Mouse (Mus musculus): Measurements from ENCODE around the gene C1rb. TPM values are rescaled to one million over a fixed set of nuclear protein-coding genes. Genes with fewer than 3 reads are reported as not detected.
A peak's percentile ranks its signal among the peaks of the same experiment; 100 is the strongest.
"Not testable (repeated sequence)": the region's sequence is repeated elsewhere in the genome, so short reads cannot be mapped to it uniquely, and the experiment has no call there.

The C1rb gene
- total RNA-seq, 1 experiment = not detected

DNA sequence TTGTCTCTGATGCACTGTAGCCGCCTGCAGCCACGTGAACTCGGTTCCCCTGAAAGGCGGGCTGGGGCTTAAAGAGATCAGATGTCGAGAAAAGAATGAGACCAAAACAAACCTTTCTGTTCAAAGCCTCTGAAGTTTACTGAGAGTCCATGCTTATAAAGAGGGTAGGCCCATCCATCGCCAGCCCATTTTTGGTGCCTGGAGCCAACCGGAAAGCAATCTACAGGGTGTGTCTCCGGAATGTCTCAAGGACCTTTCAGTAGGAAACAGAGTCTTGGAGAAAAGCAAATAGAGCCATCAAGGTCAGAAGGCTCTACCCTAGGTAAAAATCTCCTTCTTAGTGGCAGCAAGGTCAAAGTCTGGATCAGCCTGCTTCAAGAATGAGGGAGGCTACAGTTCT, 23.0 kb downstream of the C1rb start:
- Histone ChIP-seq H3K9ac (ENCODE audit: insufficient read depth, low read depth, low read length, poor library complexity, severe bottlenecking) (no peak overlapping the region), H3K4me1 (ENCODE audit: control insufficient read depth in 2 of 2, insufficient read depth in 2 of 2, low read length in 2 of 2, poor library complexity in 1 of 2) (no peaks in the 10 kb centered on the region), H3K27ac (ENCODE audit: insufficient read depth, low read depth, low read length, poor library complexity, severe bottlenecking) (no peak overlapping the region), H3K9me3 (ENCODE audit: control insufficient read depth, insufficient read depth, low read depth, low read length) (peaks cover 4% of the 10 kb centered on the region; the same call in 1 of the 2 replicates), H3K36me3 (ENCODE audit: control insufficient read depth, insufficient read depth, low read length, poor library complexity, severe bottlenecking) (no peaks in the 10 kb centered on the region), H3K4me3 (ENCODE audit: insufficient read depth in 1 of 2, low read depth in 1 of 2, low read length in 2 of 2, poor library complexity in 1 of 2, severe bottlenecking in 1 of 2) (no peak overlapping the region)
- in situ Hi-C loops (cut with MboI; ENCODE audit: low sequenced_read_pairs in 2 of 2, unreplicated experiment in 2 of 2) = no loop called here
- no peak for DNase-seq (ENCODE audit: low read depth, low spot score)
- TF ChIP-seq ZNF384 (IDR thresholded peaks at IDR 0.05; ENCODE audit: low read depth, low read length) (no peak), CHD2 (IDR thresholded peaks at IDR 0.05; ENCODE audit: low read depth, low read length) (no peak)

- TF ChIP-seq HCFC1 (IDR thresholded peaks at IDR 0.05; ENCODE audit: borderline replicate concordance, insufficient read depth, low read length) (no peak), ZC3H11A (IDR thresholded peaks at IDR 0.05; ENCODE audit: borderline replicate concordance, low read depth, low read length) (no peak), CHD2 (IDR thresholded peaks at IDR 0.05; ENCODE audit: low read depth, low read length) (no peak), ZNF384 (IDR thresholded peaks at IDR 0.05; ENCODE audit: low read depth, low read length) (no peak), MAFK (IDR thresholded peaks at IDR 0.05; ENCODE audit: insufficient read depth, low read depth, low read length) (no peak)
- DNase-seq (ENCODE audit: low read depth, low spot score) = peak; percentile 19
- Histone ChIP-seq H3K36me3 (ENCODE audit: control insufficient read depth, insufficient read depth, low read length, poor library complexity, severe bottlenecking) (no peaks in the 10 kb centered on the region), H3K9ac (ENCODE audit: insufficient read depth, low read depth, low read length, poor library complexity, severe bottlenecking) (no peak overlapping the region), H3K27ac (ENCODE audit: insufficient read depth, low read depth, low read length, poor library complexity, severe bottlenecking) (no peak overlapping the region), H3K9me3 (ENCODE audit: control insufficient read depth, insufficient read depth, low read depth, low read length) (0 out of 2 replicates have a peak, but pooled peaks cover 2% of the 10 kb centered on the region), H3K4me3 (ENCODE audit: insufficient read depth in 1 of 2, low read depth in 1 of 2, low read length in 2 of 2, poor library complexity in 1 of 2, severe bottlenecking in 1 of 2) (no peak overlapping the region), H3K4me1 (ENCODE audit: control insufficient read depth in 2 of 2, insufficient read depth in 2 of 2, low read length in 2 of 2, poor library complexity in 1 of 2) (no peaks in the 10 kb centered on the region)
- in situ Hi-C loops (cut with MboI; ENCODE audit: low sequenced_read_pairs in 2 of 2, unreplicated experiment in 2 of 2) = no loop called here
These were observed 31.9 kb downstream of the C1rb start for GRCm38 (mm10) chr6:124602031-124602430.

DNA sequence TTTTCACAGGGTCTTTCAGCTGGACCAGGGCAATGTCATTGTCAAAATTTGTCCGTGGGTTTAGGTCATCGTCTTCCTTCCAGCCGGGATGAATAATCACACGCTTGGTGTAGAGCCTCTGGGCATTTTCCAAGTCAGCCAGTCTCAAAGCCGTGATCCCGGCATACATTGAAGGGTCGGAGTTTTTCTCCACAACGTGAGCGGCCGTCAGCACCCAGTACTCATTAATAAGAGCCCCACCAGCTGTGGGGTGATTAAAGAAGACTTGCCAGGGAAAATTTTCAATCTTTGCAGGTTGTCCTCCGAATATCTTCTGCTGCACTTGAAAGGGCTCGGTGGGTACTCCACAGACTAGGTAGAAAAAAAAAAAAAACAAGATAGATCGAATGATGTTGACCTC, 55.5 kb downstream of the C1rb start:
- no peak overlapping the region for H3K9ac ChIP-seq (ENCODE audit: insufficient read depth, low read depth, low read length, poor library complexity, severe bottlenecking)
- H3K27ac ChIP-seq (ENCODE audit: insufficient read depth, low read depth, low read length, poor library complexity, severe bottlenecking) = no peak overlapping the region
- TF ChIP-seq CHD2 (IDR thresholded peaks at IDR 0.05; ENCODE audit: low read depth, low read length) (no peak), MAFK (IDR thresholded peaks at IDR 0.05; ENCODE audit: insufficient read depth, low read depth, low read length) (no peak), ZC3H11A (IDR thresholded peaks at IDR 0.05; ENCODE audit: borderline replicate concordance, low read depth, low read length) (no peak), HCFC1 (IDR thresholded peaks at IDR 0.05; ENCODE audit: borderline replicate concordance, insufficient read depth, low read length) (no peak), ZNF384 (IDR thresholded peaks at IDR 0.05; ENCODE audit: low read depth, low read length) (no peak)
- H3K4me1 ChIP-seq (ENCODE audit: control insufficient read depth in 2 of 2, insufficient read depth in 2 of 2, low read length in 2 of 2, poor library complexity in 1 of 2) = no peaks in the 10 kb centered on the region
- H3K4me3 ChIP-seq (ENCODE audit: insufficient read depth in 1 of 2, low read depth in 1 of 2, low read length in 2 of 2, poor library complexity in 1 of 2, severe bottlenecking in 1 of 2) = no peak overlapping the region
- DNase-seq (ENCODE audit: low read depth, low spot score) = no peak
- no peaks in the 10 kb centered on the region for H3K36me3 ChIP-seq (ENCODE audit: control insufficient read depth, insufficient read depth, low read length, poor library complexity, severe bottlenecking)
- in situ Hi-C loops (cut with MboI; ENCODE audit: low sequenced_read_pairs in 2 of 2, unreplicated experiment in 2 of 2) = no loop called here
- no peaks in the 10 kb centered on the region for H3K9me3 ChIP-seq (ENCODE audit: control insufficient read depth, insufficient read depth, low read depth, low read length)

GRCm38 (mm10) chr6:124626184-124626583, 56.1 kb downstream of the C1rb start:
- DNase-seq (ENCODE audit: low read depth, low spot score); H3K4me3 ChIP-seq (ENCODE audit: insufficient read depth in 1 of 2, low read depth in 1 of 2, low read length in 2 of 2, poor library complexity in 1 of 2, severe bottlenecking in 1 of 2); H3K9ac ChIP-seq (ENCODE audit: insufficient read depth, low read depth, low read length, poor library complexity, severe bottlenecking); H3K27ac ChIP-seq (ENCODE audit: insufficient read depth, low read depth, low read length, poor library complexity, severe bottlenecking); H3K9me3 ChIP-seq (ENCODE audit: control insufficient read depth, insufficient read depth, low read depth, low read length); in situ Hi-C loops (cut with MboI; ENCODE audit: low sequenced_read_pairs in 2 of 2, unreplicated experiment in 2 of 2); H3K36me3 ChIP-seq (ENCODE audit: control insufficient read depth, insufficient read depth, low read length, poor library complexity, severe bottlenecking); H3K4me1 ChIP-seq (ENCODE audit: control insufficient read depth in 2 of 2, insufficient read depth in 2 of 2, low read length in 2 of 2, poor library complexity in 1 of 2): not testable (repeated sequence)

- TF ChIP-seq ZNF384 (IDR thresholded peaks at IDR 0.05; ENCODE audit: low read depth, low read length) = no peak
- no peak for TF ChIP-seq ZC3H11A (IDR thresholded peaks at IDR 0.05; ENCODE audit: borderline replicate concordance, low read depth, low read length)
- TF ChIP-seq CHD2 (IDR thresholded peaks at IDR 0.05; ENCODE audit: low read depth, low read length) = no peak
- no peak for TF ChIP-seq HCFC1 (IDR thresholded peaks at IDR 0.05; ENCODE audit: borderline replicate concordance, insufficient read depth, low read length)
- DNase-seq (ENCODE audit: low read depth, low spot score) = no peak
- Histone ChIP-seq H3K4me1 (ENCODE audit: control insufficient read depth in 2 of 2, insufficient read depth in 2 of 2, low read length in 2 of 2, poor library complexity in 1 of 2) (no peaks in the 10 kb centered on the region), H3K9me3 (ENCODE audit: control insufficient read depth, insufficient read depth, low read depth, low read length) (no peaks in the 10 kb centered on the region), H3K36me3 (ENCODE audit: control insufficient read depth, insufficient read depth, low read length, poor library complexity, severe bottlenecking) (no peaks in the 10 kb centered on the region), H3K9ac (ENCODE audit: insufficient read depth, low read depth, low read length, poor library complexity, severe bottlenecking) (no peak overlapping the region), H3K27ac (ENCODE audit: insufficient read depth, low read depth, low read length, poor library complexity, severe bottlenecking) (no peak overlapping the region), H3K4me3 (ENCODE audit: insufficient read depth in 1 of 2, low read depth in 1 of 2, low read length in 2 of 2, poor library complexity in 1 of 2, severe bottlenecking in 1 of 2) (no peak overlapping the region)
- in situ Hi-C loops (cut with MboI; ENCODE audit: low sequenced_read_pairs in 2 of 2, unreplicated experiment in 2 of 2) = no loop called here
These were observed 60.7 kb downstream of the C1rb start for GRCm38 (mm10) chr6:124630763-124631162.

Other genes with a start within 250 kb of the C1rb start
- 34.4 and 35.7 TPM in 2 replicates for gene Pex5, start 155.2 kb upstream of the C1rb start, total RNA-seq (2012; rRNA removed)
- gene Clstn3, start 105.5 kb upstream of the C1rb start, total RNA-seq (2012; rRNA removed) = 37.0 and 79.2 TPM in 2 replicates
- gene C1rl, start 77.2 kb upstream of the C1rb start, total RNA-seq (2012; rRNA removed) = 1.0 and 2.2 TPM in 2 replicates
- 0.26 and 0.31 TPM in 2 replicates for gene C1ra, start 57.9 kb upstream of the C1rb start, total RNA-seq (2012; rRNA removed)
- gene C1s1, start 27.9 kb upstream of the C1rb start, total RNA-seq (2012; rRNA removed) = 2.6 and 9.2 TPM in 2 replicates
- 0.27 and 0.63 TPM in 2 replicates for gene C1s2, start 65.8 kb downstream of the C1rb start, total RNA-seq (2012; rRNA removed)
- gene Lpcat3, start 92.7 kb downstream of the C1rb start, total RNA-seq (2012; rRNA removed) = 65.5 and 107 TPM in 2 replicates
- 292 and 344 TPM in 2 replicates for gene Emg1, start 141.9 kb downstream of the C1rb start, total RNA-seq (2012; rRNA removed)
- gene Phb2, start 142.0 kb downstream of the C1rb start, total RNA-seq (2012; rRNA removed) = 530 and 581 TPM in 2 replicates
- 15.1 and 16.5 TPM in 2 replicates for gene Ptpn6, start 168.4 kb downstream of the C1rb start, total RNA-seq (2012; rRNA removed)
- gene Grcc10, start 171.1 kb downstream of the C1rb start, total RNA-seq (2012; rRNA removed) = 108 and 128 TPM in 2 replicates
- 0.13 TPM in 1 of 2 replicates, not detected in the other for gene Gm45234, start 185.7 kb downstream of the C1rb start, total RNA-seq (2012; rRNA removed)
- 4.7 and 8.9 TPM in 2 replicates for gene Atn1, start 186.2 kb downstream of the C1rb start, total RNA-seq (2012; rRNA removed)
- gene Eno2, start 199.4 kb downstream of the C1rb start, total RNA-seq (2012; rRNA removed) = 10.1 and 17.9 TPM in 2 replicates
- 0.37 TPM in 1 of 2 replicates, not detected in the other for gene Lrrc23, start 209.4 kb downstream of the C1rb start, total RNA-seq (2012; rRNA removed)
- 6.3 and 10.1 TPM in 2 replicates for gene Spsb2, start 238.4 kb downstream of the C1rb start, total RNA-seq (2012; rRNA removed)
- gene Tpi1, start 244.0 kb downstream of the C1rb start, total RNA-seq (2012; rRNA removed) = 306 and 404 TPM in 2 replicates

Measured in ES-E14 (cell line).